Mouse (Mus musculus) CH12.LX (cell line): ENCODE results near the gene Ptbp3. TPM values are rescaled to one million over a fixed set of nuclear protein-coding genes. Genes with fewer than 3 reads are reported as not detected.
A peak's percentile ranks its signal among the peaks of the same experiment; 100 is the strongest.

Experiments used
- DNase-seq: peaks from one replicate; pipeline ENCODE4 v3.0.0-alpha.2; 2013; ENCODE audit errors: extremely low read depth
- H3K27ac ChIP-seq: 2 replicates; pipeline ENCODE4 v1.5.1; 2012; ENCODE audit warnings: low read depth, mild to moderate bottlenecking, control low read depth, moderate library complexity; ENCODE audit not compliant: insufficient read depth
- H3K27me3 ChIP-seq: replicated peaks from 2 replicates; pipeline ENCODE3; 2012; ENCODE audit warnings: inconsistent platforms
- H3K36me3 ChIP-seq, 2 experiments: replicated peaks in 1 of 2; 2 replicates each; pipeline versions ENCODE3 to v1.6.1; 2012; ENCODE audit warnings: inconsistent platforms in 1 of 2, low read length in 1 of 2, mild to moderate bottlenecking in 1 of 2, mixed read lengths in 1 of 2, moderate library complexity in 1 of 2; ENCODE audit not compliant: control insufficient read depth in 1 of 2, insufficient read depth in 1 of 2
- H3K4me1 ChIP-seq, 2 experiments: 2 replicates each; pipeline ENCODE4 v1.6.1; 2012; ENCODE audit warnings: inconsistent platforms in 1 of 2, moderate library complexity in 1 of 2; ENCODE audit not compliant: insufficient read depth in 2 of 2, control insufficient read depth in 1 of 2
- H3K4me2 ChIP-seq: 2 replicates; pipeline ENCODE4 v1.6.1; 2012; ENCODE audit warnings: low read depth, mild to moderate bottlenecking, control low read depth; ENCODE audit not compliant: poor library complexity, insufficient read depth, severe bottlenecking
- H3K4me3 ChIP-seq, 3 experiments: fragments of 150-350 bp in 1 of 3; sonication (generic) in 1 of 3; replicated peaks in 1 of 3; 2 replicates each; pipeline versions ENCODE3 to v1.5.1; 2011 to 2012; ENCODE audit warnings: low read depth in 2 of 3, low read length in 2 of 3, mild to moderate bottlenecking in 2 of 3, moderate library complexity in 2 of 3, control low read depth in 1 of 3, improper control_type of control experiment in 1 of 3, inconsistent platforms in 1 of 3, mixed read lengths in 1 of 3; ENCODE audit not compliant: poor library complexity in 1 of 3
- H3K79me2 ChIP-seq: replicated peaks from 2 replicates; pipeline ENCODE4 v1.6.1; 2012; ENCODE audit warnings: mild to moderate bottlenecking, moderate library complexity; ENCODE audit not compliant: control insufficient read depth, poor library complexity, insufficient read depth, severe bottlenecking; ENCODE audit errors: extremely low read depth
- H3K9ac ChIP-seq: 2 replicates; pipeline ENCODE4 v1.6.1; 2012; ENCODE audit warnings: low read depth, mild to moderate bottlenecking, control low read depth, moderate library complexity; ENCODE audit not compliant: insufficient read depth
- H3K9me3 ChIP-seq: replicated peaks from 2 replicates; pipeline ENCODE3; 2012; ENCODE audit warnings: low read length, inconsistent platforms, mixed read lengths
- ELF1 ChIP-seq: IDR thresholded peaks from 2 replicates; pipeline ENCODE4 v1.6.1; 2014; ENCODE audit warnings: low read depth, mild to moderate bottlenecking, inconsistent platforms, low read length, improper control_type of control experiment
- EP300 ChIP-seq: IDR thresholded peaks from 2 replicates; pipeline ENCODE4 v1.6.1; 2011; ENCODE audit warnings: low read length, improper control_type of control experiment
- IRF4 ChIP-seq: IDR thresholded peaks from 2 replicates; pipeline ENCODE4 v1.6.1; 2014; ENCODE audit warnings: low read depth, mild to moderate bottlenecking, inconsistent platforms, low read length, improper control_type of control experiment
- JUND ChIP-seq: conservative IDR thresholded peaks from 2 replicates; pipeline ENCODE4 v1.6.1; 2011; ENCODE audit warnings: low read depth, low read length, improper control_type of control experiment
- MAX ChIP-seq: IDR thresholded peaks from 2 replicates; pipeline ENCODE4 v1.6.1; 2011; ENCODE audit warnings: low read length, improper control_type of control experiment
- MAZ ChIP-seq: IDR thresholded peaks from 2 replicates; pipeline ENCODE4 v1.6.1; 2012; ENCODE audit warnings: low read depth, mild to moderate bottlenecking, inconsistent platforms, low read length, improper control_type of control experiment, moderate library complexity
- TCF12 ChIP-seq: IDR thresholded peaks from 2 replicates; pipeline ENCODE4 v1.6.1; 2014; ENCODE audit warnings: low read depth, mild to moderate bottlenecking, inconsistent platforms, low read length, improper control_type of control experiment
- ZKSCAN1 ChIP-seq: IDR thresholded peaks from 2 replicates; pipeline ENCODE4 v1.6.1; 2012; ENCODE audit warnings: low read depth, inconsistent platforms, low read length, improper control_type of control experiment, borderline replicate concordance
- ZNF384 ChIP-seq: IDR thresholded peaks from 2 replicates; pipeline ENCODE4 v1.6.1; 2012; ENCODE audit warnings: low read depth, low read length, improper control_type of control experiment, inconsistent platforms
- dilution Hi-C: fragments of 300-500 bp; cut with MboI; formaldehyde crosslinking; loops from 2 replicates; pipeline ENCODE4 v1.14.3; 2020; ENCODE audit warnings: low sequenced_read_pairs; ENCODE audit not compliant: extremely low pct_unique_long_range_greater_than_20kb, extremely low pct_ligation_motif_present
- in situ Hi-C: fragments of 300-500 bp; cut with MboI; formaldehyde crosslinking; loops from 3 replicates; pipeline ENCODE4 v1.14.3; 2019; ENCODE audit warnings: low sequenced_read_pairs, low pct_ligation_motif_present, low pct_unique_long_range_greater_than_20kb, mixed read lengths
- polyA plus RNA-seq: library from polyadenylated mRNA; unstranded; fragments of >175 nt; gene quantifications from 2 replicates; pipeline ENCODE4 v1.2.1, GENCODE M21; 2012; ENCODE audit warnings: low read depth; ENCODE audit not compliant: insufficient read length
- total RNA-seq, 2 experiments: library from RNA; depleted of rRNA; stranded (reverse); fragments of 300-350 nt in 1 of 2; fragments of >200 nt in 1 of 2; gene quantifications; 2 replicates each; pipeline ENCODE4 v1.2.3; 2012 to 2014

Ptbp3 gene
- total and polyA plus RNA-seq, 3 experiments, result 45.2 to 81.4 (median 48.1) TPM

- H3K36me3 ChIP-seq, result peaks cover 0 to 11% of the 10 kb centered on the region in 2 experiments
- TF ChIP-seq JUND (no peak), IRF4 (peak; percentile 10; the same call in 1 of the 2 replicates), EP300 (peak; percentile 43; the same call in 1 of the 2 replicates)
- TF ChIP-seq, all 38 proteins: peak for 2
- peak overlapping the region; percentile 1; the same call in 1 of the 2 replicates for H3K4me2 ChIP-seq
- in situ Hi-C loops, result no loop called here
- no peak for DNase-seq
- dilution Hi-C loops, result no loop called here
- H3K79me2 ChIP-seq, result no peaks in the 10 kb centered on the region
- H3K9ac ChIP-seq, result no peak overlapping the region
- no peaks in the 10 kb centered on the region for H3K9me3 ChIP-seq
- peaks cover 0 to 32% of the 10 kb centered on the region in 2 experiments; a peak in 2 of 4 replicates for H3K4me1 ChIP-seq
- H3K27me3 ChIP-seq, result no peaks in the 10 kb centered on the region
- H3K27ac ChIP-seq, result no peak overlapping the region; the same call in 1 of the 2 replicates
- no peak overlapping the region for H3K4me3 ChIP-seq
Observed at GRCm38 (mm10) chr4:59596556-59596955, 47.4 kb upstream of the Ptbp3 start.

DNA sequence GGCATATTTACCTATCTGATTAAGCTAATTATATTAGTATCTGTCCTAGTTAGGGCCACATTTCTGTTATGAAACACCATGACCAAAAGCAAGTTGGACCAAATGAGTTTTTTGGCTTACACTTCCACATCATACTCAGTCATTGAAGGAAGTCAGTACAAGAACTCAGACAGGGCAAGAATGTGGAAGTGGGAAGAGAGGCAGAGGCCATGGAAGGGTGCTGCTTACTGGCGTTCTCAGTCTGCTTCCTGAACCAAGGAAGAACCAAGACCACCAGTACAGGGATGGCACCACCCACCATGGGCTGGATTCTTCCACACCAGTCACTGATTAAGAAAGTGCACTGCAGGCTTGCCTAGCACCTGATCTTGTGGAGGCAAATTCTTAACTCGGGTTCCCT is 45.5 kb upstream of the Ptbp3 start:
- H3K27ac ChIP-seq, result no peak overlapping the region

DNA sequence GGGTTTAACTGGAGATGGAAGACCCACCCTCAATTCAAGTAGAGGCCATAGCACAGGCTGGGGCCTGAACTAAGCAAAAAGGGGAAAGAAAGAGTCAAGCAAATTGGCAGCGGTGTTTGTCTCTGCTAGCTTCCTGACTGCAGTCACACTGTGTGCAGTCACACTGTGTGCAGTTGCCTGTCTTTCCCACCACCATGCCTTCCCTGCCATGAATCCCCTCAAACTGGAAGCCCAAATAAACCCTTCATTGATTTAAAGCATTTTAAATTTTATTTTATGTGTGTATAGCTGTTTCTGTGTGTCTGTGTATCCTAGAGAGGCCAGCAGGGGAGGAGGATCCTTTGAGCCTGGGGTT is 38.7 kb upstream of the Ptbp3 start:
- no peak for DNase-seq
- dilution Hi-C loops, result no loop called here
- TF ChIP-seq ZKSCAN1 (peak; percentile 59), ELF1 (no peak)
- TF ChIP-seq, all 38 proteins: peak for 1
- Histone ChIP-seq H3K4me2 (no peak overlapping the region), H3K4me3 (no peak overlapping the region), H3K4me1 (no peaks in the 10 kb centered on the region; a peak in 1 of 4 replicates), H3K36me3 (no peaks in the 10 kb centered on the region), H3K79me2 (no peaks in the 10 kb centered on the region), H3K9me3 (no peaks in the 10 kb centered on the region), H3K27me3 (no peaks in the 10 kb centered on the region), H3K9ac (no peak overlapping the region), H3K27ac (no peak overlapping the region)
- in situ Hi-C loops, result no loop called here

More for the DNA sequence above, 45.5 kb upstream of the Ptbp3 start:
- dilution Hi-C loops (no loop called here), in situ Hi-C loops (no loop called here)
- DNase-seq, result no peak
- Histone ChIP-seq H3K27me3 (no peaks in the 10 kb centered on the region), H3K4me1 (peaks cover 0 to 24% of the 10 kb centered on the region in 2 experiments; a peak in 1 of 4 replicates), H3K4me3 (no peak overlapping the region), H3K36me3 (peaks cover 0 to 9% of the 10 kb centered on the region in 2 experiments), H3K4me2 (no peak overlapping the region), H3K79me2 (no peaks in the 10 kb centered on the region)
- no peak for TF ChIP-seq MAX
- TF ChIP-seq TCF12, result no peak
- no peak for TF ChIP-seq JUND
- no peak for TF ChIP-seq IRF4
- no peak for TF ChIP-seq ZNF384
- no peak for TF ChIP-seq MAZ
- TF ChIP-seq, all 38 proteins: peak for 0
- H3K9me3 ChIP-seq, result no peaks in the 10 kb centered on the region
- H3K9ac ChIP-seq, result no peak overlapping the region
